Mouse (Mus musculus): ENCODE measurements at regions not wholly inside any gene's neighbourhood (a gene's known extent, or its start where the extent isn't known, plus 50 kb on each side); places are given as distances from the start of the nearest gene placed in this dataset.

DNA sequence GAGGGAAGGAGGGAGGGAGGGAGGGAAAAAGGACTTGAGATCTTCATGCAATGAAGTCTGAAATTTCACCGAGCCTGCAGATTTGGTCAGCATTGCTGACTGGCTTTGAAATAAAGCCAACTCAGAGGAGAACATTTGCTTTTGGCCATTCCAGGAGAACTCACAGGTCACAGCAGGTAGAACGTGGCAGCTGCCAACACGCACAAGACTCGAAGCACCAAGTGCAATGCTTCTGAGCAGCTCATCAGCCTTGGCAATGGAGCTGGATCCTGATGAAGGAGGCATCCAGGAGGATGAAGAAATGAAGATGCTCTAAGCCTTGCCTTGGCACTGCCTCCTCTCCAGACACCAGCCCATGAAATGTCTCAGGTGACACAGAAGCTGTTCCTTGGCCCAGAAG lies 223.6 kb upstream of the Tmem132c start:
- TF ChIP-seq POLR2A (IDR thresholded peaks at IDR 0.05; ENCODE audit: insufficient read depth, low read depth, low read length) (no peak), CTCF (IDR thresholded peaks at IDR 0.05; ENCODE audit: insufficient read depth, low read depth, low read length) (no peak)
